Mouse (Mus musculus): Measurements from ENCODE around the gene Fkbp6.
"Not testable (repeated sequence)": the region's sequence is repeated elsewhere in the genome, so short reads cannot be mapped to it uniquely, and the experiment has no call there.

Gene Fkbp6

DNA sequence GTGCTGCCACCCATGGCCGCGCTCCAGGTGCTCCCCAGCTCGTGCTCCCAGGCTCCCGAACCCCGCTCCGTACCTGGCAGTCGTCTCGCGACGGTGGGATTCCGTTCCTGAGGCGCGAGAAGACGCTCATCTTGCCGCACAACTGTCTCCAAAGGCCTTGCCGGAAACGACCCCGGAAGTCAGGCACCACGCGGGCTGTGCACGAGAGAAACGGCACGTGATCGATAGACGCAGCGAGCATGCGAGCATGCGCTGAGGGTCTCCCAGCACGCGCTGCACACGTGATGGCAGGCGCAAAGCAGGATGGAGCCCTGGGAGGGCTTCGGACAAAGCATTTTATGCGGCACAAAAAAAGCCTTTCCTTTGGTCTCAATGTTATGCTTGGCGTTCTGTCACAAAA is at the start of gene Fkbp6:
TSS of gene Fkbp6 (minus strand) at position 183 of the 400 bp plus-strand sequence.
- DNase-seq (ENCODE audit: low read depth, low spot score), result no peak

DNA sequence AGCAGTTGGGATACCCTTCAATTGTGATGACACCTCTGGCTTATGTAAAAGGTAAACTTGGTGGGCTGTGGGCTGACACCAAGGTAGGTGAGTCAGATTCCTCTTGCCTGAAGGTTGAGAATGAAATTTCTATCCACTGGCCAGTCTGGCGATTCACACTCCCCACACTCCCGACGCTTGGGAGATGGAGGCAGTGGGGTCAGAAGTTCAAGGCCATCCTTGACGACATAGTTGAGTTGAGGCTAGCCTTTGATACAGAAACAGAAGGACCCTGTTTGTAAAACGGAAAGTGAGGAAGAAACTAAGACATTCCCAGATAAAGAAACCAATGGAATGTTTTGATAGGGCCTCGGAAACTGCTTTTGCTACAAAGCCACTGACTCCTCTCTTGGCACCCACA is 49.5 kb upstream of the Fkbp6 start:
- DNase-seq (ENCODE audit: low read depth, low spot score), result no peak

DNA sequence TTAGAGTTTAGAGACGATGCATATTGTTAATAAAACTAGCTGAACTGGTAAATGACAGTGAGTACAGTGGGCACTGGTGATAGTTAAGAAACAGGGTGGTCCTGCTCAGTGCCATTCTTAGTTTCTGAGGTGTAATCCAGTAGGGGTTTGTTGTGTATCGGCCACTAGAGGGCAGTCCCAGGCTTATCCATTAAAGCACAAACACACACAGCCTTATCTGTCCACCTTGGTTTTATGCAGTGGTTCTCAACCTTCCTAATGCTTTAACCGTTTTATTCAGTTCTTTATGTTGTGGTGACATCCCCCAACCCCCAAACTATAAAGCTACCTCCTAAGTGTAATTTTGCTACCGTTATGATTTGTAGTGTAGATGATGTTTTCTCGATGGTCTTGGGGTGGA is 46.0 kb upstream of the Fkbp6 start:
- DNase-seq (ENCODE audit: low read depth, low spot score), result no peak

DNA sequence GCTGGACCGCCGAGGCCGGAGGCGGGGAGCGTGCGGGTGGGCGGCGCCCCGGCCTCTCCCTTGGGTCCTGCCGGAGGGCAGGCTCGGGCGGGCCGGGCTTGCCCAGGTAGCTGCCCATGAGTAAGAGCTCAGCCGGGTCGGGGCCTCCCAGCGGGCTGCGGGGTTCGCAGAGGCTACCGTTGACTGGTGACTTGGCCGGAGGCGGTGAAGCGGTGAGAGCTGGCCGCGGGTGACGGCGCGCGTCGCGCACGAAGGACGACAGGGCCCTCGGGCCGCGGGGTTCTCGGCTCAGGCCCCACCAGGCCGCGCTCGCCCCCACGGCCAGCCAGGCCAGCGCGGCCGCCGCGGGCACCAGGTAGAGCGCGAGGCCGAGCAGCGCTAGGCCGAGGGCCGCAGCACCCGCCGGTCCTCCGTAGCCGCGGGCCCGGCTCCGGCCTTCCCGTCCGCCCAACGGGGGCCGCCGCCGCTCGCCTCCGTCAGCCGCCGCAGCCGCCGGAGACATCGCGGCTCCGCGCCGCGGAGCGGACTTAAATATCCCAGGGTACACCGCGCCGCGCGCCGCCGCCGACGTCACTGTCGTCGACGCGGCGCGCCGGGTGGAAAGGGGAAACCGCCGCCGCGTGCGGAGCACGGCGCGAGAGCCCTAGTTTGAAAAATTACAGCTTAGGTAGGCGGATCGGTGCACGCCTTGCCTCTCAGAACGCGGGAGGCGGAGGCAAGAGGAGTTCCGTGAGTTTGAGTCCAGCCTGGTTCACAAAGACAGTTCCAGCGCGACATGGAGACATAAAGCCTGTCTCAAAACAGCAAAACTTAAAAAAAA is 44.4 kb upstream of the Fkbp6 start, which contains the start of gene Pom121:
TSS of gene Pom121 (minus strand) at position 543 of the 820 bp plus-strand sequence.
- DNase-seq (ENCODE audit: low read depth, low spot score), result peak; percentile 68

DNA sequence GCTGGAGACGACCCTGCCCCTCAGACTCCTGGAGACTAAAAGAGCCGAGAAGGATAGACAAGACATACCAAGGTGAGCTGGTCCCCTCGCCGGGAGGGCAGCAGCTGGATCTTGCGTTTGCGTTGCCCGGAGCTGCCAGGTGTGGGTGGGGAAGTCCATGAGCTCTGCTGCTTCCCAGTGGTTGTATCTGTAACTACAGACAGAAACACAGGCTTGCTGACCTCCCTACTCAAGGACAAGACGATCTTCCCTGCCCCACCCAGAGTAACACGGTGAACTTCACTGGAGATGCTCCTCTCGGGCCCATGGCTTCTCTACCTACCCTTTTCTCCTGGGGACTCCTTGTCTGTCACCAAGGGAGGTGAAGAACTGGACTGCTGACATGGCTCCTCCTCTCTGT is 33.9 kb upstream of the Fkbp6 start:
- DNase-seq (ENCODE audit: low read depth, low spot score), result no peak

DNA sequence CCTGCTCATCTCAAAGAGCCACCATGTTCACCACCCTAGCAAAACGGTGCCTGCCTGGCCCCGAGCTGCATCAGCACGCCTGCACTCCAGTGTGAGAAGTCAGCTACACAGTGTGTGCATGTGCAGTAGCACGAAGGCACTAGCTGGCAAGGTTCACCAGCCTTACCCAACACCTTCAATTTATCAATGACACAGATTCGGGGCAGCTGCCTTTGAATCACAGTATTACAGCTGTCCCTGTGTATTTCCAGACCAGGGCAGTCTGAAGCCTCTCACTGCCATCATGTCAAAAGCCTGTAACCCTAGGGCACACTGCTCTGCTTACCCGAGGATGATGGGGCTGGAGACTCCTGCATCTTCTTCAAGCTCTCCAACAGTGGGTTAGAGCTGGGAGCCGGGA is 32.9 kb upstream of the Fkbp6 start:
- DNase-seq (ENCODE audit: low read depth, low spot score), result no peak

DNA sequence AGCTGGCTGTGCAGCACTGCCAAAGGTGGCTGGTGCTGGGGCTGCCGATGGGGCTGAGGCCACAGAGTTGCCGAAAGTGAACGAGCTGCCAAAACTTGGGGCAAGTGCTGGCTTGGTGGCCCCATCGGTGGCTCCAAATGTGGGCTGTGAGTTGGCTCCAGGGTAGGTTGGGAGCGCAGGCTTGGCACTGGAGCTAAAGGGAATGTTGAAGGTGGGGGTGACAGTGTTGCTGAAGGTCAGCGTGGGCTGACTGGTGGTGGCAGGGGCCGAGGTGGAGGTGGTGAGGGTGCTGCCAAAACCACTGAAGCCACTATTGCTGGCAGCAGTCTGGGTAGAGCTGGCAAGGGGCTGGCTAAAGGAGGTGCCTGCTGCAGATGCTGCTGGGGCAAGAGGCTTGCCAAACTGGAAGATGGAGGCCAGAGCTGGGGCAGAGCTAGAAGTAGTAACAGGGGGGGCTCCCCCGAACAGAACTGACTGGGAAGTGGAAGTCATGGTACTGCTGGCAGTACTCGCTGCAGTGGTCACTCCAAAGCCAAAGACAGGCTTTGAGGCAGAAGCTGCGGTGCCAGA is 31.6 kb upstream of the Fkbp6 start:
- no peak for DNase-seq (ENCODE audit: low read depth, low spot score)

DNA sequence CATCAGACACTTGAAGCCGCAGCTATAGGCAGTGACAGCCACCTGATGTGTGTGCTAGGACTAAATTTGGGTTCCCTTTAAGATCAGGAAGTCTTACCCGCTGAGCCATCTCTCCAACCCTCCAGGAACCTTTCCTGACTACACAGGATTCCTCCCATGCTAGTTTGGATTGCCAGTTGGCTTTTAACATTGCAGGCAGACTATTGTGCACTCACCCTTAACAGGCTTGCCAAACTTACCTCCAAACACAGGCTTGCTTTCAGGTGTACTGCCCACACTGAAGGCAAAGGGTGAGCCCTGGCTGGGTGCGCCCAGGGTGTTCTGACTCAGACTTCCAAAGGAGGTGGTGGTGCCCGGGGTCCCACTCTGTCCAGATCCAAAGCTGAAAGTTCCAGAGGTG is 30.8 kb upstream of the Fkbp6 start:
- no peak for DNase-seq (ENCODE audit: low read depth, low spot score)

DNA sequence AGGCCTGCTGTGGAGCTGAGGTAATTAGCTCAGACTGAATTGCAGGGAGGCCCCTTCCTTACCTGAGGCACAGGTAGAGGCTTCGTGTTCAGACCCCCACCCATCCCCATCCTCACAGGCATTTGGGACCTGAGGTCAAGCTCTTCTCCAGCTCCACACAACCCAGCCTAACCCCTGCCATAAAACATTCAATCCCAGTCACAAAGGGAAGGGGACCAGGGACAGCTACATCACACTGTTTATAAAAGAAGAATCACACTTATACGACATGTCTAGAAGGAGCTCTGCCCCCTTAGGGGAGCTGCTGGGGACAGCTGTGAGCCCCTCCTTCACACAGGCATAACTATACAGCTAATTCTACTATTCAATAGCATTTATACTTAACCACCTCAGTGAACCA is 26.5 kb upstream of the Fkbp6 start:
- no peak for DNase-seq (ENCODE audit: low read depth, low spot score)

DNA sequence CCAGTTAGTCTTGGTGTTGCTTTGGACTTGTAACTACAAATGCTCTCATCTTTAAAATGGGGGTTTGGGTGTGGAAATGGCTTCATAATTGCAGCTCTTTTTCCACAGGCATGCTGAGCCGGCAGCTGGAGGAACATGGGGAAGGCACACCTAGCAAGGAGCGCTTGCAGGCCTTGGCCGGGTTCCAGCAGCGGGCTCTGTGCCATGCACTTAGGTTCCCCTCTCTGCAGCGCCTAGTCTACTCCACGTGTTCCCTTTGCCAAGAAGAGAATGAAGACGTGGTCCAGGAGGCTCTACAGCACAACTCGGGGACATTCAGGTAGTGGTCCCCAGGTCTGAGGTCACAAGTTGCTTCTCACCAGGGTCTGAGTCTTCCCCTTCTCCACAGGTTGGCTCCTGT is 25.3 kb upstream of the Fkbp6 start:
- DNase-seq (ENCODE audit: low read depth, low spot score), result no peak

DNA sequence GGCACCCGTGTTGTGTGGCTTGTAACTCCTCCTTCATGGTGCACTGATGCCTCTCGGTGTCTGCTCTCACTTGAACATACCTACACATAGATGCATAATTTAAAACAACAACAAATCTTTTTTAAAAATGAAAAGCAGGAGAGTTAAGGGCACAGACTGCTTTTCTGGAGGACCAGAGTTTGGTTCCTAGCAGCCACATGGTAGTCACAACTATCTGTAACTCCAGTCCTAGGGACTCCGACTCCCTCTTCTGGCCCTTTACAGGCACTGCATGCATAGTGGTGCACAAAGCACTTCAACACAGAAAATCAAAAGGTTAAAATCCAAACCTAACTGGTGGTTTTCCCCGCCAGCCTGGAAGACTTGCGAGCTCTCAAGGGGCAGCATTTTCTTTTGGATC is 23.8 kb upstream of the Fkbp6 start:
- no peak for DNase-seq (ENCODE audit: low read depth, low spot score)

DNA sequence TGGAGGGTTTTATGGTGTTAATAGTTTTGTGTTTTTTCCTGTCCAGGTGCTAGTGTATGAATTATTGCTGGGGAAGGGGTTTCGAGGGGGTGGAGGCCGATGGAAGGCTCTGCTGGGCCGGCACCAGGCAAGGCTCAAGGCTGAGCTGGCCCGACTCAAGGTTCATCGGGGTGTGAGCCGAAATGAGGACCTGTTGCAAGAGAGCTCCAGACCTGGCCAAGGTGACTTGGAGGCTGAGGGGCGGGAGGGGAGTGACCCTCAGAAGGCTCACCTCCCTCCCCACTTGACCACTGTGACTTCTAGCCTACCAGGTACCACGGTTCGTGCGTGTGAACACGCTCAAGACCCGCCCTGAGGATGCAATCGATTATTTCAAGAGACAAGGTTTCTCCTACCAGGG is 21.4 kb upstream of the Fkbp6 start:
- no peak for DNase-seq (ENCODE audit: low read depth, low spot score)

DNA sequence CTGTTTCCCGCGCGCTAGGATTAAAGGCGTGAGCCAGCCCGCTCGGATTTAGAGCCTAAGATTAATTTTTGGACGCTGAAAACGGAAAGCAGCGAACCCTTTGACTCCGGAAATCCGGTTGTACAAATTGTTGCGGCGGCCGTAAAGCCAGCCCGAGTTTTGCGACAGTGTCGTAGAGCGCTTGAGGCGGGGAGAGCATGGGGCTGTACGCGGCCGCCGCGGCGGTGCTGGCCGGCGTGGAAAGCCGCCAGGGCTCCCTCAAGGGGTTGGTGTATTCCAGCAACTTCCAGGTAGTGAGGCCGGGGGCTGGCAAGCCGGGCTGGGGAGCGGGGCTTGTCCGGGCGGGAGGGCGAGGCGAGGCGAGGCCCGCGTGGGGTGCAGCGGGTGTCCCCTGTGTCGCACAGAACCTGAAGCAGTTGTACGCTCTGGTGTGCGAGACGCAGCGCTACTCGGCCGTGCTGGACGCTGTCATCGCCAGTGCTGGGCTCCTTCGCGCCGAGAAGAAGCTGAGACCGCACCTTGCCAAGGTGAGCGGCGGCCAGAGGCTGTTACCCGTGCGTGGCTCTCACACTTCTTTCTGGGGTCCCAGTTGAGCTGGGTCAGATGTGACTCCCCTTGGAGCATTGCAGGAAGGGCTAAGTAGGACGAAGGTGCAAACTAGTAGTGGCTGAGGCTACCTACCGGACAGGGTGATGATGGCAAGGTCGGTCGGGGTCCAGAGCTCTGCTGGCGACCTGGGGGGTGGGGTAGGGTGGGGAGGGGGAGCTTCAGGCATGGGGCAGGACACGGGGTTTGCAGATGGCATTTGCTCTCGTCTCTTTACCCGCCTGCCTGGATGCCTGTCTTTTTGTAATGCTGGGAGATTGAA is 20.2 kb upstream of the Fkbp6 start, which contains the start of gene Nsun5:
TSS of gene Nsun5 (plus strand) at position 167 of the 868 bp plus-strand sequence.
- peak; percentile 92 for DNase-seq (ENCODE audit: low read depth, low spot score)

DNA sequence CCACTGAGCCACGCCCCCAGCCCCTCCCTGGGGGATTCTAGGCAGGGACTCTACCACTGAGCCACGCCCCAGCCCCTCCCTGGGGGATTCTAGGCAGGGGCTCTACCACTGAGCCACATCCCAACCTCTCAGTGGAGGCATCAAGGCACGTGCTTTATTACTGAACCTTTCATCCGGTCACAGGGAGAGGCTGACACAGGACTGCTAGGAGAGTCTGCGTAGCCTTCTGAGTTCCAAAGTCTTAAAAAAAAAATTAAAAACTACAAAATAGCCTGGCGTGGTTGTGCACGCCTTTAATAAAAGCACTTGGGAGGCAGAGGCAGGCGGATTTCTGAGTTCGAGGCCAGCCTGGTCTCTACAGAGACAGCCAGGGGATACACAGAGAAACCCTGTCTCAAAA is 19.4 kb upstream of the Fkbp6 start:
- DNase-seq (ENCODE audit: low read depth, low spot score), result not testable (repeated sequence)

DNA sequence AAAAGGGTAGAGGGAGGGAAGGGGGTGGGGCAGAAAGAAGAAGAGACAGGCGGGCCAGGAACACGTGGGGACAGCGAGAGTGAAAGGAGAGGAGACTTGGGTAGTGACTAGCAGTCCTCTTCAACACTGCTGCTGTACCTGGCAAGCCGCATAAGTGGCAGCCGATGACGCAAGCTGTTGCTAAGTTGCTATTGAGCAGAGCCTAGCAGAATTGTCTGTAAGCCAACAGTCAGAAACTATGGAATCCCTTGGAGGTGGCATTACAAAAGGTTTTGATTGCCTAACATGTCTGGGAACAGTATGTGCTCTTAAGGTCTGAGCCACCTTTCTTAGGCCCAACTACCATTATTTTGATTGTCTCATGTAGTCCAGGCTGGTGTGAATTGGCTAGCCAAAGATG is 18.5 kb upstream of the Fkbp6 start:
- no peak for DNase-seq (ENCODE audit: low read depth, low spot score)

DNA sequence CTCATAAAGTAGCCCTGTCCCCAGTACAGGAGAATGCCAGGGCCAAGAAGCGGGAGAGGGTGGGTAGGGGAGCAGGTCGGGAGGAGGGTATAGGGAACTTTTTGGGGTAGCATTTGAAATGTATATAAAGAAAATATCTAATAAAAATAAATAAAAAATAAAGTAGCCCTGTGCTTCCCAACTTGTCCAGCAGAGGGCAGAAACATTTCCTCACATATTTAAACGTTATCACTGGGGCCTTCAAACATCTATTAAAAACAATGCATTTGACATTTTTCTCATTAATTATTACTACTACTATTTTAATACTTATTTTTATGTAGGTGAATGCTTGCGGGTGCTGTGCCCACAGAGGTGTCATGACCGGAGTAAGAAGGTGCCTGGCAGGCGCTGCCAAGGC is 18.0 kb upstream of the Fkbp6 start:
- DNase-seq (ENCODE audit: low read depth, low spot score), result no peak

DNA sequence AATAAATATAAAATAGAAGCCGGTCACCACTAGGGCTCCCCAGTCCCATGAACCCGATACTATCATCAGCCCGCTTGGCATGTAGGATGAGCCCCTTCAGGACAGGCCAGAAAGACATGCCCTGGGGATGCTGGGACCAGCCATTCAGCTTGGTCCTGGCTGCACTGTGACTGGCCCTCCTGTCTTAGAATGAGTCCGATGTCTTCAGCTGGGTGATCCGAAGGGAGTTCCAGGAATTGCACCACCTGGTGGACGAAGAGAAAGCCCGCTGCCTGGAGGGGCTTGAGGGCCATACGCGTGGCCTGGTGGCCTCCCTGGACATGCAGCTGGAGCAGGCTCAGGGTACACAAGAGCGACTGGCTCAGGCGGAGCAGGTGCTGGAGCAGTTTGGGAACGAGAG is 13.7 kb upstream of the Fkbp6 start:
- no peak for DNase-seq (ENCODE audit: low read depth, low spot score)

DNA sequence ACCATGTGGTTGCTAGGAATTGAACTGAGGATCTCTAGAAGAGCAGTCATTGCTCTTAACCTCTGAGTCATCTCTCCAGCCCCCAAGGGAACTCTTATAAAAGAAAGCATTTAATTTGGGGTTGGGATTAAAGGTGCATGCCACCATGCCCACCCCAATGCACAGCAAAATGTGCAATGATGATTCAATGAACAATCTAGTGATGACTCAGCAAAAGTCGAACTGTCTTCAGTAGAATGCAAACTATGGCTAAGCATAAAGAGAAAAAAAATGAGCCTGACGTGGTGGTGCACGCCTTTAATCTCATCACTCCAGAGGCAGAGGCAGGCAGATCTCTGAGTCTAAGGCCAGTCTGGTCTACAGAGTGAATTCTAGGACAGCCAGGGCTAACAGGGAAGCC is 12.7 kb upstream of the Fkbp6 start:
- no peak for DNase-seq (ENCODE audit: low read depth, low spot score)

DNA sequence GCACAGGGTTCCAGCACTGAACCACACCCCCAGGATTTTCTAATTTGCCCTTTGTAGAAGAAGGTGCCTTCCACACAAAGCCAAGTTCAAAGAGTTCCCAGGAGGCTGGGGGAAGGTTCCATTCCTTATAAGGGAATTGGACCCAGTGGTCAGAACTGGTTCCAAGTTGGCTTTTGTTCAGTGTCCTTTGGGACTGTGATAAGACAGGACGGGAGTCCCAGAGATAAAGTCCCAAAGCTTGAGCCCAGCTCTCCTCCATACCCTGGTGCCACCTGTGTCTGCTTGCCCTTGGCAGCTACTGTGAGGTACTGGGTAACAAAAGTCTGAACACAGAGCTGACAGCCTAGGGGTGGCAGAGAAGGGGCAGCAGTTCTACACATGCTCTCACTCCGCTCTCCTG is 9.9 kb upstream of the Fkbp6 start:
- no peak for DNase-seq (ENCODE audit: low read depth, low spot score)

DNA sequence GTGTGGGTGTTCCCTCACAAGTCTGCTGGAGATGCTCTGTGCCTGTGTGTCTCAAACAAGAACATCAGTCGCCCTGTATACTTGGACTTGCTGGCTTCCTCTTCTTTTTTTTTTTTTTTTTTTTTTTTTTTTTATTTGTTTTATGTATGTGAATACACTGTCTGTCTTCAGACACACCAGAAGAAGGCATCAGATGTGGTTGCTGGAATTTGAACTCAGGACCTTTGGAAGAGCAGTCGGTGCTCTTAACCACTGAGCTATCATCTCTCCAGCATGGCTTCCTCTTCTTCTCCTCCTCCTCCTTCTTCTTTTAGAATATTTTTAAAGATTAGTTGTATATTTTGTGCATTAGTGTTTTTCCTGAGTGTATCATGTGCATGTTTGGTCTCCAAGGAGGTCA is 7.7 kb upstream of the Fkbp6 start:
- DNase-seq (ENCODE audit: low read depth, low spot score), result no peak

DNA sequence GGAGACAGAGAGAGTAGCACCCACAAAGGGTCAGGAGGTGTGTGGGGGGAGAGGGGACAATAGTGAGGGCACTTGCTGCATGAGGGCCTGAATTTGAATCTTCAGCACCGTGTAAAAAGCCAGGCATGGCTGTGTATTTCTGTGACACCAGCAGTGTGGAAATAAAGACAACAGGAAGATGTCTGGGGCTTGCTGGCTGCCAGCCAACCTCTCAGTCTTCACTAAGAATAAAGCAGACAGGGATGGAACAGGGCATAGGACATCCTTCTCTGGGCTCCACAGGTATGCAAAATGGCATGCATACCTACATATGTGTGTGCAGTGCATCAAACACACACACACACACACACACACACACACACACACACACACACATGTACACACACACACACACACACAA is 6.2 kb upstream of the Fkbp6 start:
- no peak for DNase-seq (ENCODE audit: low read depth, low spot score)

DNA sequence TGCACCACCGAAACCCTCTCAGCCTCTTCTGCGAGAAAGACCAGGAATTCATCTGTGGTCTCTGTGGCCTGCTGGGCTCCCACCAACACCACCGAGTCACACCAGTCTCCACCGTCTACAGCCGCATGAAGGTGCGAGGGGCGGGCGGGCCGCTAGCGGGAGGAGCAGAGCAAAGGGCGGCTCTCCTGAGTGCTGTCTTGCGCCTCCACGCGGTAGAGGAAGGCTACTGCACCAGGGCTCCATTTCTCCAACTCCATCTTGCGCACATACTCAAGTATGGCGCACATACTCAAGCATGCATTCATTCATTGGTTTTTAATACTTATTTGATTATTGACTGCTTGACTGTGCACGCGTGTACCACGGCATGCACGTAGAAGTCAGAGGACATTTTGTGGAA is 3.7 kb upstream of the Fkbp6 start:
- DNase-seq (ENCODE audit: low read depth, low spot score), result no peak
